Mouse (Mus musculus) cerebellum, adult (tissue): ENCODE results near the gene Tex37.
A peak's percentile ranks its signal among the peaks of the same experiment; 100 is the strongest.

Experiments
- ATAC-seq: cut with Nextera tagmentation; 2 replicates; pipeline ENCODE4 v1.9.2; 2017; ENCODE audit warnings: mild to moderate bottlenecking, moderate library complexity, mixed read lengths; ENCODE audit not compliant: insufficient number of reproducible peaks, low FRiP score, low TSS enrichment

The Tex37 gene

GRCm38 (mm10) chr6:70898166-70898565, 20.6 kb downstream of the Tex37 start:
- no peak for ATAC-seq

GRCm38 (mm10) chr6:70887993-70888392, 30.7 kb downstream of the Tex37 start:
- ATAC-seq = no peak

- peak; percentile 58; the same call in 1 of the 2 replicates for ATAC-seq
These were observed 37.9 kb downstream of the Tex37 start for GRCm38 (mm10) chr6:70880714-70881304.

- ATAC-seq = no peak
These were observed 43.7 kb downstream of the Tex37 start for GRCm38 (mm10) chr6:70875017-70875416.

- no peak for ATAC-seq
These were observed 44.5 kb downstream of the Tex37 start for GRCm38 (mm10) chr6:70874035-70874775.

- ATAC-seq = no peak
These were observed 46.2 kb downstream of the Tex37 start for GRCm38 (mm10) chr6:70872570-70872969.

- peak; percentile 96 for ATAC-seq
These were observed 46.6 kb downstream of the Tex37 start for GRCm38 (mm10) chr6:70872128-70872527.

- no peak for ATAC-seq
These were observed 47.2 kb downstream of the Tex37 start for GRCm38 (mm10) chr6:70871511-70871980.

GRCm38 (mm10) chr6:70867297-70867696, 51.4 kb downstream of the Tex37 start:
- ATAC-seq = no peak

GRCm38 (mm10) chr6:70866761-70867160, 52.0 kb downstream of the Tex37 start:
- no peak for ATAC-seq

GRCm38 (mm10) chr6:70864285-70864684, 54.4 kb downstream of the Tex37 start:
- ATAC-seq = no peak
